Mouse (Mus musculus): ENCODE measurements around the gene Bub1.

The Bub1 gene

GRCm38 (mm10) chr2:127773938-127774577 is 57.6 kb downstream of the Bub1 start:
- DNase-seq = no peak

GRCm38 (mm10) chr2:127761587-127761986 is 70.1 kb downstream of the Bub1 start:
- DNase-seq = no peak

- no peak for DNase-seq
Observed at GRCm38 (mm10) chr2:127760429-127761000, 71.2 kb downstream of the Bub1 start.

- no peak for DNase-seq
Observed at GRCm38 (mm10) chr2:127760014-127760413, 71.7 kb downstream of the Bub1 start.

- DNase-seq = no peak
Observed at GRCm38 (mm10) chr2:127759157-127759880, 72.3 kb downstream of the Bub1 start.

- DNase-seq = peak; percentile 61
Observed at GRCm38 (mm10) chr2:127757171-127757570, 74.5 kb downstream of the Bub1 start.

GRCm38 (mm10) chr2:127754113-127754512 is 77.6 kb downstream of the Bub1 start:
- DNase-seq = peak; percentile 9

- no peak for DNase-seq
Observed at GRCm38 (mm10) chr2:127751849-127752610, 79.6 kb downstream of the Bub1 start.

Data from layer of hippocampus, adult 9-11 months (tissue).